Mouse (Mus musculus): Measurements from ENCODE around the gene Nrxn1.
A peak's percentile ranks its signal among the peaks of the same experiment; 100 is the strongest.

GRCm38 (mm10) chr17:90837022-90837414 is 255.9 kb downstream of the Nrxn1 start:
- TF ChIP-seq TCF12 (IDR thresholded peaks at IDR 0.05; ENCODE audit: insufficient read depth, poor library complexity, severe bottlenecking) (no peak), USF1 (IDR thresholded peaks at IDR 0.05; ENCODE audit: low read depth) (no peak), POLR2A (IDR thresholded peaks at IDR 0.05; ENCODE audit: insufficient read length, low read depth) (no peak), TCF3 (IDR thresholded peaks at IDR 0.05; ENCODE audit: insufficient read length, low read depth) (no peak), POLR2AphosphoS2 (IDR thresholded peaks at IDR 0.05; ENCODE audit: insufficient read length, low read depth) (no peak), MYOD1 (IDR thresholded peaks at IDR 0.05; ENCODE audit: control insufficient read depth in 1 of 3, insufficient read length in 2 of 3, low read depth in 2 of 3) (peak in 2 of 3 experiments; percentile 25 to 68), CEBPB (IDR thresholded peaks at IDR 0.05; ENCODE audit: insufficient read depth, poor library complexity, severe bottlenecking) (no peak), MAX (IDR thresholded peaks at IDR 0.05; ENCODE audit: low read depth) (no peak)
